Mouse (Mus musculus): ENCODE measurements at regions not wholly inside any gene's neighbourhood (a gene's known extent, or its start where the extent isn't known, plus 50 kb on each side); places are given as distances from the start of the nearest gene placed in this dataset.

DNA sequence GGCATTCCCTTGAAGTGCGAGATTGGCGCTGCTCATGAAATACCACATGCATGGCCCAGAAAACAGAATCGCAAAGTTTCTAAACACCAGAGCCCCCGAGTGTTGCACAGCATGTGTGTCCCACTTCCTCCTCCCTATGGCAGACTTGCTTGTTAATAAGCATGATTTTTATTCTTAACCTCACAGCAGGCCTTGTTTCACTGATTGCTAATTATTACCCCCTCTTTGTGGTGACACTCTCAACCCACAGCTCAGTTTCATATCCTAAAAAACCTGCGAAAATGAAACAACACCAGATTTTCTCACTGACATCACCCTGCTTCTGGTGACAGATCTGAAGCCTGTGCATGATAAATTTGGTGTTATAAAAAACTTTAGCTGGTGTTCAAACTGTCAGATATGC lies 1319.3 kb upstream of the Gm7489 start:
- intact Hi-C loops (cut with DNase I): no loop called here

DNA sequence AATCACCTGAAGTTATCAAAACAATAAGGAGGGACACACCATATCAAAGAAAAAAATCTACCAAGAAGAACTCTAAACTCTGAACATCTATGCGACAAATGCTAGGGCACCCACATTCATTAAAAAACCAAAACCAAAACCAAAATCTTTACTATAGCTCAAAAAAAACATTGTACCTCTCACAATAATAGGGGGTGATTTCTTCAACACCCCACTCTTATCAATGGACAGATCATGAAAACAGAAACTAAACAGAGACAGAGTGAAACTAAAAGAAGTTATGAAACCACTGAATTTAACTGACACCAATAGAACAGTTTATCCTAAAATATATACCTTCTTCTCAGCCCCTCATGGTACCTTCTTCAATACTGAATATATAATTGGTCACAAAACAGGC lies 1314.5 kb upstream of the Gm7489 start:
- intact Hi-C loops (cut with DNase I): no loop called here

- intact Hi-C loops (cut with DNase I): no loop called here
These were observed 1307.1 kb upstream of the Gm7489 start for GRCm38 (mm10) chr15:52577614-52578013.

DNA sequence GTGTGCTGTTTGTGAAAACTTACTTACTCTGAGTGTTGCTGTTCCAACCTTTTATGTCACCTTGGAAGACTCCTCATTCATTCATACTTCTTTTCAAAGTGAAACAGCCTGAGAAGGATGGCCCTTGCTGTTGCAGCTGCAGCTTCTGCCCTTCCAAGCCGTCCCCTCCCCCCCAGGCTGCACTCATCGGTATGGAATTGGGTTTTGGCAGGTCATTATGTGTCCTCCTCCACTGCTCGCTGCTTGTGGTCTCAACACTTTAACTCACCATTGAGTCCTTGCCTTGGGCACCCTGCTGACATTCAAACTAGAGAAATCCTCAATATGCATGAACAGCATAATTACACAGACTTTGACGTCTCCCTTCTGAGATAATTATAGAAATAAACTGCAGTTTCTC lies 1295.3 kb upstream of the Gm7489 start:
- intact Hi-C loops (cut with DNase I): no loop called here

DNA sequence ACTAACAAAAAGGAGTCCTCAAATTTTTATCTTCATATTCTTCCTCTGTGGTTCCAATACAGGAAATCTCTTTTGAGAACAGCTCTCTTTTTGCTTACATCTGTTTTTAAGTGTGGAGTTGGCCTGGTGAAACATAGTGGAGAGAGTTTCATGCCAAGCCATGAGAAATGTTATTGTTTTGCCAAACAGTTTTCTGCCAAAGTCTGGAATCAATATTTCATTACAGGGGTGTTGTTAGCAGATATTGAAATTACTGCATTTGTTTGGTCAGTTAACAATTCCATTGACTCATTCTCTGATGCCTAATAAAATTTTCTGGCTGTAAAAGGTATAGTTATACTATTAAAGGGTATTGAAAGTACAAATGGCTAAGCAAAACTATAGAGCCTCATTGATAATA lies 1285.2 kb upstream of the Gm7489 start:
- intact Hi-C loops (cut with DNase I): no loop called here

GRCm38 (mm10) chr15:52599957-52600356 lies 1284.7 kb upstream of the Gm7489 start:
- intact Hi-C loops (cut with DNase I): no loop called here

DNA sequence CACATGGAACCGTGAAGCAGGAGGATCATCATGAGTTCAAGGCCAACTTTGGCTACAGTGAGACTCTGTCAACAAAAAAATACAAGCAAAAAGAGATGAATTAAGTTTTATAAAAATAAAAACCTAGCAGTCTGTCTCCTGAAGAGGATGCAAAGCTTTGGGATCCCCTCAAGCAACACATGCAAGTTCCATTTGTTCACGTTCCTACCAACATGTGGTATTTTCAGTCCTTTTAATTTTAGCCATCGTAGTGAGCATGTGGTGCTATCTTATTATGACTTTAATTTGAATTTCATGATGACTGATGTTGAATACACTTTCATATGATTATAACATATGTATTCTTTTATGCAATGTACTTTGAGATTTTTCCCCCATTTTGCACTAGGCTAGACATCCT lies 1244.9 kb upstream of the Gm7489 start:
- intact Hi-C loops (cut with DNase I): no loop called here

GRCm38 (mm10) chr15:52645961-52646360 lies 1238.7 kb upstream of the Gm7489 start:
- intact Hi-C loops (cut with DNase I): no loop called here

DNA sequence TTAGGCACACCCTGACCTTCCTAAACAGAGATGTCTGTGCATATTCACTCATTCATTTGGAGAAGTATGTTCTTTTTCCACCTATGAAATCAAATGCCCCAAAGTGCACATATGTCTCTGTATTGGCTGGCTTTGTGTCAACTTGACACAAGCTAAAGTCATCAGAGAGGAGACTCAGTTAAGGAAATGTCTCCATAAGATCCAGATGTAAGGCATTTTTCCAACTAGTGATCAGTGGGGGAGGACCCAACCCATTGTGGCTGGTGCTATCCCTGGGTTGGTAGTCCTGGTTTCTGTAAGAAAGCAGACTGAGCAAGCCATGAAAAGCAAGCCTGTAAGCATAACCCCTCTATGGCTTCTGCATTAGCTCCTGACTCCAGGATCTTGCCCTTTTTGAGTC lies 1226.8 kb upstream of the Gm7489 start:
- intact Hi-C loops (cut with DNase I): no loop called here

Measured in adrenal gland (tissue).